Mouse (Mus musculus): ENCODE results near the gene Acot12. TPM values are rescaled to one million over a fixed set of nuclear protein-coding genes. Genes with fewer than 3 reads are reported as not detected.
"Not testable (repeated sequence)": the region's sequence is repeated elsewhere in the genome, so short reads cannot be mapped to it uniquely, and the experiment has no call there.

Gene Acot12
- polyA plus RNA-seq, 1 experiment = 0.03 TPM

- TF ChIP-seq POLR2A (IDR thresholded peaks at IDR 0.05; ENCODE audit: control insufficient read depth, extremely low read depth, insufficient read depth, low read length, poor library complexity) = no peak
- no peak for TF ChIP-seq CTCF (IDR thresholded peaks at IDR 0.05; ENCODE audit: borderline replicate concordance, control insufficient read depth, extremely low read depth, insufficient read depth, low read length, poor library complexity)
- Histone ChIP-seq H3K27ac (ENCODE audit: control insufficient read depth, insufficient read depth, low read length) (no peak overlapping the region), H3K4me1 (replicated peaks; ENCODE audit: control insufficient read depth, insufficient read depth, low read length) (peaks cover 4% of the 10 kb centered on the region), H3K27me3 (ENCODE audit: control insufficient read depth, insufficient read depth, low read length) (no peaks in the 10 kb centered on the region), H3K36me3 (ENCODE audit: control insufficient read depth, insufficient read depth, low read length) (no peaks in the 10 kb centered on the region), H3K4me3 (ENCODE audit: control insufficient read depth, insufficient read depth, low read length) (no peak overlapping the region)
- DNase-seq = no peak
- 95% methylated on average over 4 of the region's 4 CpGs for WGBS
Measured at GRCm38 (mm10) chr13:91756230-91756629, 14.9 kb downstream of the Acot12 start.

- H3K4me3 ChIP-seq (ENCODE audit: control insufficient read depth, insufficient read depth, low read length) = no peak overlapping the region
- H3K36me3 ChIP-seq (ENCODE audit: control insufficient read depth, insufficient read depth, low read length) = no peaks in the 10 kb centered on the region
- DNase-seq = no peak
- no peaks in the 10 kb centered on the region for H3K27me3 ChIP-seq (ENCODE audit: control insufficient read depth, insufficient read depth, low read length)
- no peak for TF ChIP-seq CTCF (IDR thresholded peaks at IDR 0.05; ENCODE audit: borderline replicate concordance, control insufficient read depth, extremely low read depth, insufficient read depth, low read length, poor library complexity)
- H3K27ac ChIP-seq (ENCODE audit: control insufficient read depth, insufficient read depth, low read length) = no peak overlapping the region
- WGBS = 88% methylated on average over 7 of the region's 7 CpGs
- peaks cover 4% of the 10 kb centered on the region for H3K4me1 ChIP-seq (replicated peaks; ENCODE audit: control insufficient read depth, insufficient read depth, low read length)
Measured at GRCm38 (mm10) chr13:91758316-91759048, 17.2 kb downstream of the Acot12 start.

GRCm38 (mm10) chr13:91759791-91760190, 18.5 kb downstream of the Acot12 start:
- 83% methylated on average over 8 of the region's 8 CpGs for WGBS
- TF ChIP-seq CTCF (IDR thresholded peaks at IDR 0.05; ENCODE audit: borderline replicate concordance, control insufficient read depth, extremely low read depth, insufficient read depth, low read length, poor library complexity) = no peak
- no peak for TF ChIP-seq POLR2A (IDR thresholded peaks at IDR 0.05; ENCODE audit: control insufficient read depth, extremely low read depth, insufficient read depth, low read length, poor library complexity)
- H3K4me1 ChIP-seq (replicated peaks; ENCODE audit: control insufficient read depth, insufficient read depth, low read length) = no peaks in the 10 kb centered on the region
- H3K4me3 ChIP-seq (ENCODE audit: control insufficient read depth, insufficient read depth, low read length) = no peak overlapping the region
- no peak overlapping the region for H3K27ac ChIP-seq (ENCODE audit: control insufficient read depth, insufficient read depth, low read length)
- DNase-seq = no peak
- no peaks in the 10 kb centered on the region for H3K27me3 ChIP-seq (ENCODE audit: control insufficient read depth, insufficient read depth, low read length)
- no peaks in the 10 kb centered on the region for H3K36me3 ChIP-seq (ENCODE audit: control insufficient read depth, insufficient read depth, low read length)

GRCm38 (mm10) chr13:91760302-91761050, 19.2 kb downstream of the Acot12 start:
- no peak overlapping the region for H3K4me3 ChIP-seq (ENCODE audit: control insufficient read depth, insufficient read depth, low read length)
- DNase-seq = no peak
- no peaks in the 10 kb centered on the region for H3K4me1 ChIP-seq (replicated peaks; ENCODE audit: control insufficient read depth, insufficient read depth, low read length)
- H3K27me3 ChIP-seq (ENCODE audit: control insufficient read depth, insufficient read depth, low read length) = no peaks in the 10 kb centered on the region
- 84% methylated on average over 8 of the region's 8 CpGs for WGBS
- H3K36me3 ChIP-seq (ENCODE audit: control insufficient read depth, insufficient read depth, low read length) = no peaks in the 10 kb centered on the region
- TF ChIP-seq POLR2A (IDR thresholded peaks at IDR 0.05; ENCODE audit: control insufficient read depth, extremely low read depth, insufficient read depth, low read length, poor library complexity) (no peak), CTCF (IDR thresholded peaks at IDR 0.05; ENCODE audit: borderline replicate concordance, control insufficient read depth, extremely low read depth, insufficient read depth, low read length, poor library complexity) (no peak)
- no peak overlapping the region for H3K27ac ChIP-seq (ENCODE audit: control insufficient read depth, insufficient read depth, low read length)

- TF ChIP-seq CTCF (IDR thresholded peaks at IDR 0.05; ENCODE audit: borderline replicate concordance, control insufficient read depth, extremely low read depth, insufficient read depth, low read length, poor library complexity) (no peak), POLR2A (IDR thresholded peaks at IDR 0.05; ENCODE audit: control insufficient read depth, extremely low read depth, insufficient read depth, low read length, poor library complexity) (no peak)
- no peaks in the 10 kb centered on the region for H3K36me3 ChIP-seq (ENCODE audit: control insufficient read depth, insufficient read depth, low read length)
- H3K27ac ChIP-seq (ENCODE audit: control insufficient read depth, insufficient read depth, low read length) = no peak overlapping the region
Measured at GRCm38 (mm10) chr13:91761654-91762445, 20.5 kb downstream of the Acot12 start.

GRCm38 (mm10) chr13:91763654-91764053, 22.3 kb downstream of the Acot12 start:
- not testable (repeated sequence) for H3K36me3 ChIP-seq (ENCODE audit: control insufficient read depth, insufficient read depth, low read length); H3K4me1 ChIP-seq (replicated peaks; ENCODE audit: control insufficient read depth, insufficient read depth, low read length); H3K27me3 ChIP-seq (ENCODE audit: control insufficient read depth, insufficient read depth, low read length); DNase-seq; H3K4me3 ChIP-seq (ENCODE audit: control insufficient read depth, insufficient read depth, low read length); H3K27ac ChIP-seq (ENCODE audit: control insufficient read depth, insufficient read depth, low read length)
- 97% methylated on average over 3 of the region's 3 CpGs for WGBS

More at GRCm38 (mm10) chr13:91761654-91762445, 20.5 kb downstream of the Acot12 start:
- DNase-seq = no peak
- Histone ChIP-seq H3K4me1 (replicated peaks; ENCODE audit: control insufficient read depth, insufficient read depth, low read length) (no peaks in the 10 kb centered on the region), H3K27me3 (ENCODE audit: control insufficient read depth, insufficient read depth, low read length) (no peaks in the 10 kb centered on the region), H3K4me3 (ENCODE audit: control insufficient read depth, insufficient read depth, low read length) (no peak overlapping the region)
- WGBS = 96% methylated on average over 6 of the region's 6 CpGs
